Mouse (Mus musculus) liver, adult (tissue): Measurements from ENCODE around the gene Gm3776.
"Not testable (repeated sequence)": the region's sequence is repeated elsewhere in the genome, so short reads cannot be mapped to it uniquely, and the experiment has no call there.

Source experiments
- GATA4 ChIP-seq: IDR thresholded peaks from 2 replicates; pipeline ENCODE4 v1.6.1; 2014; ENCODE audit warnings: mild to moderate bottlenecking, low read length; ENCODE audit not compliant: insufficient replicate concordance

Gm3776 gene

DNA sequence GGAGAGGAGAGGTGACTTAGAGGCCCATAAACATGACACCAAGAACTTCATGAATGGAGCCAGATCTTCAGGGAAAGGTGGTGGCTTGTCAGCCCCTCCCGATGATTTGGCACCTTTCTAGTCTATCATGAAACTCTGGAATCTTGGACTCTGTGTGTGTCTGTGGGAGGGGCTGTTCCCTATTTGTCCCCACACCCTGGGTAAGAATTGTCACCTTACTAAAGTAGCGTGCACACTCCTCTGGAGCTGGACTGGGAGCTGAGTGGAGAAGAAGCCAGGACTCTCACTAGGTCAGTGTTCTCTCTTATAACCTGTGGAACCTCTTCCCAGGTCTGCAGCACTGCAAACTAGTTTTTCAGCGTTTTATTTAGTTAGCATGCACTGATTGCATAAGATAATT lies at the start of gene Gm3776:
Gene Gm3776 (plus strand): TSS at position 216 of the 400 bp plus-strand sequence.
- not testable (repeated sequence) for TF ChIP-seq GATA4

DNA sequence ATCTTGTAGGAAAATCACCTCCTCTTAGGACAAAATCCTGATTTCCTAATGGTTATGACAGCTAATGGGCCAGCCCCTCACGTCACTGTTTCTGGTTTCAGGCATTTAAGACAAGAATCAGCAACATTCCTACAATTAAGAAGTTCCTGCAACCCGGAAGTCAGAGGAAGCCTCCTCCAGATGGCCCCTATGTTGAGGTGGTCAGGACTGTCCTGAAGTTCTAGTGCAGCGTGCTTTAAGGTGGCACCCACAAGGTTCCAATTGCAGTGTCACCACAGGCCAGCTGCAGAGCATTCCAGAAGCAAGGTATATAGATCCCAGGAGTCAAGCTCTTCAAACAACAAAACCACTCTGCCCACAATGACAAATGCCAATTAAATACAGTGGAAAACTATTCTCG lies 48.0 kb upstream of the Gm3776 start:
- TF ChIP-seq GATA4 = no peak

DNA sequence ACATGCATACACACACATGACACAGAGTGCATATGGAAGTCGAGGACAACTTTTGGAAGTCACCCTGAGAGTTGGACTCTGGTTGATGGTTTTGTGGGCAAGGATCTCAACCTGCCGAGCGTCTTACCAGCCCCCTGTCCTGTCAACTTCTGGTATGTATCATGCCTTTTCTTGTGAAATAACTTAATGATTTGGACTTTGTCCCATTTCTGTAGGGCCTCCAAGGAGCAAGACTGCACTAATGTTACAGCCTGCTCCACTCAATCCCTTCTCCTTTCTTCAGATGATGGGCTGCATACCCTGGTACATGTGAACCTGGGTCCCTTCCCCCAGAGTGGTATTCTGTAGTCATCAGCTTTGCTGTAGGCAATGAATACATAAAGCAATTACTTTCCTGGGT lies 46.9 kb upstream of the Gm3776 start:
- no peak for TF ChIP-seq GATA4

- TF ChIP-seq GATA4 = no peak
Observed at GRCm38 (mm10) chr9:78210821-78211220, 46.1 kb upstream of the Gm3776 start.

DNA sequence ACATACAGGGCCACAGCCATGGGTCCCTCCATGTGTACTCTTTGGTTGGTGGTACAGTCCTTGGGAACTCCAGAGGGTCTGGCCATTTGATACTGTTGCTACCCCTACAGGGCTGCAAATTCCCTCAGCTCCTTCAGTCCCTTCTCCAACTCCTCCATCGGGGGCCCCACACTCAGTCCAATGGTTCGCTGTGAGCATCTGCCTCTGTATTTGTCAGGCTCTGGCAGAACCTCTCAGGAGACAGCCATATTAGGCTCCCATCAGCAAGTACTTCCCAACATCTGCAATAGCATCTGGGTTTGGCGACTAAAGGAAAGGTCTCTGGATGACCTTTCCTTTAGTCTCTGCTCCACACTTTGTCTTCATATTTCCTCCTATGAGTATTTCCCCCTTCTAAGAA lies 45.4 kb upstream of the Gm3776 start:
- no peak for TF ChIP-seq GATA4

DNA sequence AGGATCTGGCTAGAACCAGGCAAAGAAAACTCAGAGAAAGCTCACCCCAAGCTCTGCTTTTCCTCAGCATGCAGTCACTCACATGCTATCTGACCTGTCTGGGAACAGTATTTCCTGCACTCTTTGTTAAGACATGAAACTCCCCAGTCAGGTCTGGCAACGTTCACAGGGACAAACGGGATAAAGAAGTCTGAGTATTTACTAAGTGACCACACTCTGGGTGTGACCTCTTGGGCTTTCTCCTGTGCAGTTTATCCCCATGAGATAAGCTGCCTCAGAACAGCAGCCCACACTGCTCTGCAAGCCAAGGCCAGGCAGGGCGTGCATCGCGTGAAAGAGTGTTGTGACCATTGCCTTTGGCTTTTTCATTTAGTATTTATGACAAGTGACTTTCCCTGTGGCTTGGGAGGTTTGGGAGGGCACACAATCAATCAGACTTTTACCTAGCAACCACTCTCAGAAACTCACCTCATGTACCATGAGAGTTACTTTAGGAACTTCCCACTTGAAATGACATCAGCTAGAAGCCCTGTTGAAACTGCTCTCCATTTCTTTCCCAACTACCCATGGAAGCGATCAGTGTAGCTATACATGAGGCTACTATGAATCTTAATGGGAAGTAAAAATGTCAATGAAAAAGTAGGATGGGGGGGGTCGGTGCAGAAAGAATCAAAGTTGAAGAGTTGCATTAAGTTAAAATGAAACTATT lies 44.4 kb upstream of the Gm3776 start:
- peak; percentile 26; the same call in 1 of the 2 replicates for TF ChIP-seq GATA4

DNA sequence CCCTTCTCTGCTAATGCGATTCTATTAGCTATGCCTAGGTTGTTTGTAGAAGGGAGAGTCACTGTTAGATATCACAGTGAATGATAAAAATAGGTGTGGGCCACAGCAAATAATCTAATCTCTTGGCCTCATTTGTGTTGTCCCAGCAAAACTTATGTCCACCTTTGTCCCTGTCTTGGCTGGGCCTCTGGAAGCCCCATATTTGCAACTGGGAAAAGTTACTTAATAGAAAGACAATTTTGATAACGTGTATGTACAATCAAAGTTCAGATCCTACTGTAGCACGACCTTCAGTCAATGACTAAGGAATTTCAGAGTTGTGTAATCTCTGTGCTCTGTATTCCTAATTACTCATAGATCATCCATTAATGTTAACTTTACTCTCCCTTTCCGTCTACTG lies 39.9 kb upstream of the Gm3776 start:
- peak; percentile 82 for TF ChIP-seq GATA4

GRCm38 (mm10) chr9:78222616-78223015 lies 34.3 kb upstream of the Gm3776 start:
- TF ChIP-seq GATA4 = no peak

DNA sequence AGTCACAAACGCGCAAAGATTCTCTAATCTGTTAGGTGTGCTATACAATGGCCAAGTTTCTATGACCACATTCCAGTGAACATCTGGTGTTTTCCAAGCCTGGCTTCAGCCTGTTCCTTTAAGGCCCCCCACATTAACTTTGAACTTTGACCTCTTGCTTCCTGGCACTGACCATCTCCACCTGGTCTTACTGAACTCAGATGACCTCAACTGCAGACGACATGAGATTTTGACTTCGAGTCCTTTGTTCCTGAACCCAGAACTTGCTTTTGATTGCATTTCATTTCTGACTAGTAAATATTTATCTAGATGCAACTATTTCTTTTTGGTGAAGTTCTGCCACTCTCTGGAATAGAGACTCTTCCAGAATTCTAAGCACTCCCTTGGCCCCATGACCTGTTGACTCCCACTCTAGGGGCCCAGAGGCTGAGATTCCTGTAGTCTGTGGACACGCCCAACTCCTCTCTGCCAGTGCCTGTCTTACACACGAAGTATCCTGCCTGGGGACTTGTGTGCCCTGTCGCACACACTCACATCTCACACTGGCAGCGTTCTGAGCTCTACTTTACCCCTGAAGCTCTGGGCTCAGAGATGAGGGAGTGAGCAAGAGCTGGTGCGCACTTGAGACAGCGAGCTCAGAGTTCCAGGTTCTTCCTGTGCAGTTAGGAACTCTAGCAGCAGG lies 33.6 kb upstream of the Gm3776 start:
- TF ChIP-seq GATA4 = no peak; the same call in 1 of the 2 replicates

DNA sequence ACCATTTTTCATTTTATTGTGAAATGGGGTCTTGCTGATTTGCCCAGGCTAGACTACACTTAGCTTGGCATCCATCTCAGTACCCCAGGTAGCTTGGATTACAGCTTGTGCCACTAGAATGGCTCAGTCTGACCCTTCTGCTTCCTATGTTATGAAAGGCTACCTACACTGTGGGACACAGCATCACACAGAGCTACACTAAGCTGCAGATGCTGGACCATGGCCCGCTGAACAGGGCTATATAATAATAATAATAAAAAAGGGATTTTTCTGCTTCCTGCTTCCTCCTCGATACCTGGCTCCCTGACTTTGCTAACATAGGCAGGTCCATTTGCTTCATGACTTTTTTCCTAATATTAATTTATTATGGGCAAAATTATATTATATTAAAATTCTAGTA lies 32.5 kb upstream of the Gm3776 start:
- TF ChIP-seq GATA4 = no peak

GRCm38 (mm10) chr9:78225304-78225703 lies 31.6 kb upstream of the Gm3776 start:
- no peak for TF ChIP-seq GATA4

- no peak for TF ChIP-seq GATA4
Observed at GRCm38 (mm10) chr9:78228122-78228521, 28.8 kb upstream of the Gm3776 start.

GRCm38 (mm10) chr9:78230461-78230860 lies 26.5 kb upstream of the Gm3776 start, which contains the start of gene Gsta1:
TSS of gene Gsta1 (plus strand) at chr9:78230656.
- TF ChIP-seq GATA4 = not testable (repeated sequence)

DNA sequence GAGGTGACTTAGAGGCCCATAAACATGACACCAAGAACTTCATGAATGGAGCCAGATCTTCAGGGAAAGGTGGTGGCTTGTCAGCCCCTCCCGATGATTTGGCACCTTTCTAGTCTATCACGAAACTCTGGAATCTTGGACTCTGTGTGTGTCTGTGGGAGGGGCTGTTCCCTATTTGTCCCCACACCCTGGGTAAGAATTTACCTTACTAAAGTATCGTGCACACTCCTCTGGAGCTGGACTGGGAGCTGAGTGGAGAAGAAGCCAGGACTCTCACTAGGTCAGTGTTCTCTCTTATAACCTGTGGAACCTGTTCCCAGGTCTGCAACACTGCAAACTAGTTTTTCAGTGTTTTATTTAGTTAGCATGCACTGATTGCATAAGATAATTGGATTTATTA lies 32.8 kb downstream of the Gm3776 start, which contains the start of gene Gm10639:
Gene Gm10639 (plus strand): TSS at position 201 of the 400 bp plus-strand sequence.
- TF ChIP-seq GATA4 = not testable (repeated sequence)

- TF ChIP-seq GATA4 = no peak
Observed at GRCm38 (mm10) chr9:78298232-78298631, 41.3 kb downstream of the Gm3776 start.

DNA sequence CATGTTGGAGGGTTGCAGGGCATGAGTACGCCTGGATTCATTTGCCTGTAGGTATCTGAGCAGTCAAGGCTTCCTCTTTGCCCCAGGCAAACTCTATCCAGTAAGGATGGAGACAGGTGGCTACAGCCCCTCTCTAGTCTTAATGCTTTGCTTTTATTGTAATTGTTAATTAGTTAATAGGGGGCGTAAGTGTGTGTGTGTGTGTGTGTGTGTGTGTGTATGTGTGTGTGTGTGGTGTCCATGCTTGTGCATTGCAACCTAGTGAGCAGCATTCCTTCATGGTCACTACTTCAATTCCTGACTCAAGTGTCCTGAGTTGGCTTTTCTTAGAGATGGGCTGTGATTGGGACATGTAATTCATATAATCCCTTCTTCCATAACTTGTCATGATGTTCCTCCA lies 57.8 kb downstream of the Gm3776 start, which contains the start of gene Omt2a:
Gene Omt2a (minus strand): TSS at position 101 of the 400 bp plus-strand sequence.
- no peak for TF ChIP-seq GATA4
